Mouse (Mus musculus) left cerebral cortex, postnatal 36 days (tissue): ENCODE results near the gene Nim1k. TPM values are rescaled to one million over a fixed set of nuclear protein-coding genes. Genes with fewer than 3 reads are reported as not detected.

Source experiments
- DNase-seq, 2 experiments: peaks; one replicate each; pipeline ENCODE4 v3.0.0; 2021 to 2022; ENCODE audit warnings: low spot score in 2 of 2, mixed read lengths in 1 of 2
- intact Hi-C: fragments of 180-260 bp; cut with DNase I; formaldehyde crosslinking; loops from one replicate; pipeline ENCODE4 v1.15.1; 2025
- total RNA-seq, 2 experiments: library from RNA; stranded (reverse); gene quantifications; 2 replicates each; pipeline ENCODE4 v1.2.3; 2021

The Nim1k gene
- 10 to 100 TPM; 13.9 to 16.2 TPM for total RNA-seq

DNA sequence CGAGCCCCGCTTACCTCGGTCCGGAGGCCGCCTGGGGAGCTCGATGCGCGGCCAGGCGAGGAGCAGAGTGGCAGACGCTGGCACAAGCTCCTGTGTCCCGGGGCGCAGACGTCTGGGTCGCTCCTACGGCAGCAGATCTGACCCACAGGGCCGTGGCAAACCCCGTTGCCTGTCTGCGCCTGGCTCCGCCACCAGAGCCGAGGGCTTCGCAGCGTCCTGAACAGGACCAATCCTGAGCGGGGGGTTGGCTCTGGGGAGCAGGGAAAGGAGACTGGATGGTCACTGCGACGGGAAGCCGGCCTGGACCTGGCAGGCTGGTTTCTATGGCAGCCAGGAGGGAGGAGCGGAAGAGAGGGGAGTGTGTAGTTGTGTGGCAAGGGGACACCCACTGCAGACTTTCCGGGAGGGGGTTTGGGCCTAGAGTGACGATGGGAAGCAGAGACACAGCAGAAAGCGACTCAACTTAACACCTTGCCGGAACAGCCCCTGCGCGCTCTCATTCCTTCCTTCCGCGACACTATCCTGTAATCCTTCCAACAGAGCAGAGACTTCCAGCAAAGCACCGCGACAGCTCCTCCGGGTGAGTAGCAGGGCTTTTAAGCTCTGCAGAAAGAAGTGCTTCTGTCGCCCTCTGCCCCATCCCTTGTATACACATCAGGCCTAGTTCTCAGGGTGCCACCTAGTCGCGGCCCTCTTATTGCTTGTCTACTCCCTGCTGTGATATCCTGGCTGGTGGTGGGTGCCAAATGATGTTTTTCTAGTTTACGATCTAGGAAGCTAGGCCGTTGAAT, at the start of gene Nim1k:
Gene Nim1k, minus strand, starts transcription at position 202 of the 791 bp plus-strand sequence.
- intact Hi-C loops = loop anchor here (2.0 to 5.0 kb wide), 3 partner anchors 29 to 64 kb away; partner anchors contain the start of genes Hmgcs1 and Zfp131
- DNase-seq = peak; percentile 85 to 87

DNA sequence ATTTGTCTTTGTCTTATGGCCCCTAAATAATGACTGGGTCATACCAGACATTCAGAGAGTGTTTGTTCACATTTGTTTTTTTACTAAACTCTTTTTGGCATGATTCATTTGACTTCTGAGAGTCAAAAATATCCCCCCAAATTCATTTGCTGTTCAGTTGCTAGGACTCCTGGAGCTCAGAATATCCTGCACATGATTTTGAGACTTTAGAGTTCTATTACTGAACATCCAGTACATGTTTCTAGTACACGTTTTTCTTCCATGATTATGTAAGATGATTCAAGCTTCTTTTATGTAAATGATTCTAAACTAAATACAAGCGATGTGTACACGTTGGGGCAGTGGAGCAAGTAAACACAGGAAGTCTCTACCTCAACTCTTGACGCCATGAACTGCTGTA, 42.0 kb upstream of the Nim1k start:
- intact Hi-C loops = no loop called here
- DNase-seq = no peak

DNA sequence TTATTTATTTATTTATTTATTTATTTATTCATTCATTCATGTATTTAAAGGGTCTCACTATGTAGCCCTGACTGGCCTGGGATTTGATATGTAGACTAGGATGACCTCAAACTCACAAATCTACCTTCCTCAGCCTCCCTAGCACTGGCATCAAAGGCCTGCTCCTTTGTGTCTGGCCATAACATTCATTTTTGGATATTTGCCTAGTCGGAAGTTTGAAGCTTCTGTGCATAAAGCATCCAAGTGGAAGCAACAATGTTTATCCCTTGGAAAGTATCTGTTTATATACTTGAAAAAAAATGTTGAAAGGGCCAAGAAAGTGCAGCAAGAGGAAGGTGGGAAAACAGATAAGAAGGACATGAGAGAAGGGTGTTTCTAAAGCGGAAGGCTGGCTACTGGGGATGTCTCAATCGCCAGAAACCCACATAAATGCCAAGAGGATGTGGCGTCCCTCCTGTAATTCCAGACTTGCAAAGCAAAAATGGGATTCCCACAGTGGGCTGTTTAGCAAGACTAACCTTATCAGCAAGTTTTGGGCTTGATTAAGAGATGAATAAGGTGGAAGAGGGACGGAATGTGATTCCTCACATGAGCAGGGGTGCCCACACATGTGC, 37.2 kb upstream of the Nim1k start:
- intact Hi-C loops = loop anchor here (5.0 kb wide), 2 partner anchors 101 to 151 kb away; partner anchors contain the start of gene Hmgcs1
- DNase-seq = no peak

DNA sequence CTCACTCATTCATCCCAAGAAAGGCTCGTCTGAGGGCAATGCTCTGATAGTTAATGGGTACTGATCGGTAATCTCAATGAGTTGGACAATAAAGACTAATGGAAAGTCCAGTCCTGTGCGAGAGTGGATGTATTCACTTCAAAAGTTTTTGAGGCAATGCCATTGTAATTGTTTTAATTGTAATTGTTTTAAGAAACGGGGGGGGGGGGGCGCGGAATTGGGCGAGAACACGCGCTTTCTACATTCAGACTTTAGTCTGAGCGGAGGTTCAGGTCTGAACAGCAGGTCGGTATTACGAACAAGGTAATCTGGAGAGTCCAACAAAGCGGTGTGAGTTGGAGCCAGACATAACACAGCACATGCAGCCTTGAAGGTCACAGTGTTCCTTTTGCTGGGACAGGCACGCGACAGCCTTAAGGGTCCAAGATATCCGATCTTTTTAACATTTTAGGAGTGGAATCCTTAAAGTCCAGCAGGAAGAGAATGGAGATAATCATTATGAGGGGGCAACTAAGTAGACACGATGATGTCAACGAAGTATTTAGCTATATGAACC, 36.0 kb upstream of the Nim1k start:
- intact Hi-C loops = loop anchor here (2.0 to 5.0 kb wide), 3 partner anchors 37 to 149 kb away; partner anchors contain the start of genes Hmgcs1 and Nim1k
- no peak for DNase-seq

DNA sequence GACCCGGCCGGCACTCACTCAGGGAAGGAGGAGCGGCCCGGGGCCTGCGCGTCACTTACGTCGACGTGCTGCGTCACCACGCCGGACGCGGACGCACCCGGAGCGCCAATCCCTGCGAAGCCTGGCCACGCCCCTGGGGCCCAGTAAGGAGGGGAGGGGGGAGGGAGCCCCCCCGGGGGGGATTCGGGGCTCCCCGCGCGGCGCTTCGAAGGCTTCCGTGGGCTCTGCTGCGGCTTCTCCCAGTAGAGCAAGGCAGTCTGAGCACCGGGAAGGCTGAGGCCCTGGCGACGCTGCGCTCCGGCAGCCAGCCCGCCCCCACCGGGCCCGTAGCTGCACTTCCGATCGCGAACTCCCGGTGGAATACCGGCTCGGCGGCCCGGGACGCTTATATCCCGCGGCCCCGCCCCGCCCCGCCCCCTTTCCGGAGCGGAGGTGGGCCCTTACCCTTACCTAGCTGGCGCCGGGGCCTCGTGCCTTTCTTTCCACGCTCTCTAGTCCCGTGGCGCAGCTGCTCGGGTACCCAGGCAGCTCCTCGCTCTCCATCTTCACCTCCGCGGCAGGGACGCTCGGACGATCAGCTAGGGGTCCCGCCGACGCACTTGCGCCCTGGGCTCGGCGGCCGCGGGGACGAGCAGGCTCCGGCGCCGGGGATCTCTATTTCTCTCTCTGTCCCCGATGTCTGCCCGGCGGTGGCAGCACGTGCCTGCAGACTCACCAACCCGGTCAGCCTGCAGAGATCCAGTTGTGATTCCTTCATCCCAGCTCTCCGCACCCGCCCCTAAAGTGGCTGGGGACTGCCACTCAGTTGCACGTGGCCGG, 35.3 kb upstream of the Nim1k start, which contains the start of gene Zfp131:
Gene Zfp131, minus strand, starts transcription at position 129 of the 819 bp plus-strand sequence.
- DNase-seq = peak; percentile 91
- intact Hi-C loops = loop anchor here (2.0 to 5.0 kb wide), 3 partner anchors 36 to 149 kb away; partner anchors contain the start of genes Hmgcs1 and Nim1k

DNA sequence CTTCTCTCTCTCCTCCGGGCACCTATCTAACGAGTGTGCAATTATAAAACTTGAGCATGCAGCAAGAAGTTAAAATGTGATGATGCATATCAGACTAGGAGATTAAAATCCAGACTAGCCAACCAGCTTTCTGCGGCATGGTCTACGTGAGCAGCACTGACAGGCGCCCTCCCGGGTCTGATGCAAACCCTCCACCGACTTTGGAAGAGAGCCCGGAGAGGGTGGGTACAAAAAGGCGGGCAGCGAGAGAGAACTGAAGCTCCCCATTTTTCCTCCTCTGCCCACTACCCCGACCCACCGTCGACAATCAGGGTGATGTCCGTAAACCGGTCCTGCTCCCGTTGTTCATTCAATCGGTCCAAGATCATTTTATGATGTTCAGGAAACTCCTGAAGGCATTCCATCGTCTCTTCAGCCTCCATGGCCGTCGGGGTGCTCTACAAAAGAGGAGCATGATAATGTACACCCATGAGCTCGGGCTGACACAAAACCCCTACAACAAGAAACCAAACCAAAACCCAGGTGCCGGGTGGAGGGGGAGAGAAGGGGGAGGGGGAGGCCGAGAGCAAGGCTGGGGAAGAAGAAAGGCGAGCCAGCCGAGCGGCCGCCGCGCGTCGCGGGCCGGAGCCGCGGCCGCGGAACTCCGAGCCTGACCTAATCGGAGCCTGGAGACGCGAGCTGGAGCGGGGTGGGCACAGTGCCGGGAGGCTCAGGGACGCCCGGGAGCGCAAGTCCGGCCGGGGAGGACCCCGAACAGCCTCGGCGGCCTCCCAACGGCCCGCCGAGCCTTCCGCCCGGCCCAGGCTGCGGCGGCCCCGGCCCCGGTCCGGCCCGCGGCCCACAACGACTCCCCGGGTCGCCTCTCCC, 34.4 kb upstream of the Nim1k start:
- intact Hi-C loops = loop anchor here (2.0 to 5.0 kb wide), 3 partner anchors 35 to 148 kb away; partner anchors contain the start of genes Hmgcs1 and Nim1k

DNA sequence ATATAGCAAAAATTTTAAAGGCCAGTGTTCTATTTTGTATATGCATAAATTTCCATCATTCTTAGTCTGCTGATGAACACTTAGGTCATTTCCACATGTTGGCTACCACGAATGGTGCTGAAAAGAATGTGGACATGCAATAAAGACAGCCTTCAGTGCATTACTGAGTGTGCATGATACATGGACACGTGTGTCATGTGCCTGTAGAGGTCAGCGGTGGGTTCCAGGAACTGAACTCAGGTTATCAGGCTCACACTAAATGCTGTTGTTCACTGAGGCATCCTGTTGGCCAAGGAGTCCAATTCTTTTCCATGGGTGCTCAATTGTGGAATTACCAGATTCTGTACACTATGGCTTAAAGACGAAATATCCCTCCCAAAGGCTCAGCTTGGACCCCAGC, 27.9 kb upstream of the Nim1k start:
- intact Hi-C loops = no loop called here
- no peak for DNase-seq

More for the DNA sequence above, 34.4 kb upstream of the Nim1k start:
- DNase-seq = peak; percentile 64 to 67

DNA sequence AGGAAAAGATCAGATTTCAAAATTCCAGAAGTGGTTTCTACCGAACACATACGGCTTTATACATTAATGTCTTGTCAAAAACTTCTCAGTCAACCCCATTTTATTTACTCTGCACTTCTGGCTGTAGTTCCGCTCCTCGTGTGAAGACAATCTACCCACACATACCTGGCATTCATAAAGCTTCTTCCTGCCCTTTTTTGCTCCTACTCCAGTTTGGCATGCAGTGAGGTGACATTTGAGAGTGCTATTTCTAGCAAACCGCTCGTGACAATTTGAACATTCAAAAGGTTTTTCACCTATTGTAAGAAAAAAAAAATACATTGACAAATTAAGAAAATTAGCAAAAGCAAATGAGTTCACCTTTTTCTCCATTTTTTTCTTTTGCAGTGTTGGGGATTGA, 12.9 kb upstream of the Nim1k start:
- intact Hi-C loops = no loop called here
- no peak for DNase-seq

DNA sequence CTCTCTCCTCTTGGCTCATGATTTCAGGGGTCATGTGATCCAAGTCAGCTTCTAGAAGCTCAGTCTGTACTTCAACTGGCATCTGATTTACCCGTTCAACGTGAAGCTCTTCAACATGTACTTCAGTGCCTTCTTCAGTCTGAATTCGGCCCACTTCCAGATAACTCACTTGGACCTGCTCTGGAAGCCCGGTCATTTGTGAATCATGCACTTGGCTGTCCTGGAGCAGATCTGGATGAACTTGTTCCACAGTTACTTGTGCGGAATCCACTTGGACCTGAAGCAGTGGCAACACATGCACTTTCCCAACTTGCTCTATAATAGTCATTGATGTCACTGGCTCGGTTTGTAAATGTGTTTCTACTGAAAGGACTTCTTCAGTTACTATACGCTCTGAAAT, 10.8 kb upstream of the Nim1k start:
- intact Hi-C loops = no loop called here
- DNase-seq = no peak

DNA sequence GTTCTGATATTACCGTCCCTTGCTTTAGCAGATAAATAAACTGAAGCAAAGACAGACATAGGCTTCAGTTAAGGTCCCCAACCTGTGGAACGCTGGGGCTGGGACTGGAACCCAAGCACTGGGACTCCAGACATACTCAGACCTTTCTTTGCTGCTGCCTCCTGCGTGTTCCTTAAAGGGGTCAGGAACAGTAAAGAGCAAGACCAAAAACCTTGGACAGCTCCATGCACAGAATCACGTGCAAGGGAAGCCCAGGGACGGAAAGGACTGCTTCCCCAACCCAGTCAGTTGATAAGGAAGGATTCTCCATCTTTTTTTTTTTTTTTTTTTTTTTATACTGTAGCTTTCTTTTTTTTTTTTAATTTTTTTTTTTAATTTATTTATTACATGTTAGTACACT, 1.1 kb upstream of the Nim1k start:
- no peak for DNase-seq
- intact Hi-C loops = loop anchor here (5.0 kb wide), 1 partner anchor 65 kb away; the partner anchor contains the start of gene Hmgcs1

DNA sequence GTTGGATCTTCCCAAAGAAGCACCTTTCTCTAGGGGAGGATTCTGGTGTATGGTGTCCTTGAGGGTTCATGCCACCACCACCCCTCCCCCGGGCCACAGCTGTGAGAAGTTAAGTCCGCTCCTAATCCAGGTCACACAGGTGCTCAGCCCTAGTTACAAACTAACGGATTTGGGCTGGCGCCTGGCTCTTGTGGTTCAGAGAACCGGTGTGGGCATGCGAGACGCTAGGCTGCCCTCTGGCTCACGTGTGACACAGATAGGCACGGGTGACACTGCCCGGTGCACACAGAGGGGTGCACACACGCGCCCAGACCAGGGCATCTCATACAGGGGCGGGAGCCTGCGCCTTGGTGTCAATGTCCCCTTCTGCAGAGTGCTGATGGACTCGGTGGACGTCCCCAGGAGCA, 538 bp downstream of the Nim1k start:
- peak; percentile 42 to 48 for DNase-seq
- intact Hi-C loops = loop anchor here (2.0 to 5.0 kb wide), 3 partner anchors 28 to 63 kb away; partner anchors contain the start of genes Hmgcs1 and Zfp131

DNA sequence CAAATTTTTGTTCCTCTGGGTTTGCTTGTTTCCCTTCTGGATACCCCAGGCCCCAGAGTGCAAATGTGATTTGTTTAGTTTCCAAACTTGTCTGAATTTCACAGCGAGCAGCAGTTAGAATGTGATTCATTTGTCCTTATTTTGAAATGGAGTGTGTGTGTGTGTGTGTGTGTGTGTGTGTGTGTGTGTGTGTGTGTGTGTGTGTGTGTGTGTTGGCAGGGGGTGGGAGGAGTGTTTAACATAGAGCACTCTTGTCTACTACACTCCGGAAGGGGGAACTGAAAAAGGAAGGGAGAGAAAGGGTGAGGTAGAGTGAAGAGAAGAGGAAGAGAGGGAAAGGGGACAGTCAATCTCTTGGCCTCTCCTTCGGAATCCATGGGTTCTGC, 1.1 kb downstream of the Nim1k start:
- intact Hi-C loops = loop anchor here (2.0 to 5.0 kb wide), 3 partner anchors 28 to 62 kb away; partner anchors contain the start of genes Hmgcs1 and Zfp131
- DNase-seq = no peak

DNA sequence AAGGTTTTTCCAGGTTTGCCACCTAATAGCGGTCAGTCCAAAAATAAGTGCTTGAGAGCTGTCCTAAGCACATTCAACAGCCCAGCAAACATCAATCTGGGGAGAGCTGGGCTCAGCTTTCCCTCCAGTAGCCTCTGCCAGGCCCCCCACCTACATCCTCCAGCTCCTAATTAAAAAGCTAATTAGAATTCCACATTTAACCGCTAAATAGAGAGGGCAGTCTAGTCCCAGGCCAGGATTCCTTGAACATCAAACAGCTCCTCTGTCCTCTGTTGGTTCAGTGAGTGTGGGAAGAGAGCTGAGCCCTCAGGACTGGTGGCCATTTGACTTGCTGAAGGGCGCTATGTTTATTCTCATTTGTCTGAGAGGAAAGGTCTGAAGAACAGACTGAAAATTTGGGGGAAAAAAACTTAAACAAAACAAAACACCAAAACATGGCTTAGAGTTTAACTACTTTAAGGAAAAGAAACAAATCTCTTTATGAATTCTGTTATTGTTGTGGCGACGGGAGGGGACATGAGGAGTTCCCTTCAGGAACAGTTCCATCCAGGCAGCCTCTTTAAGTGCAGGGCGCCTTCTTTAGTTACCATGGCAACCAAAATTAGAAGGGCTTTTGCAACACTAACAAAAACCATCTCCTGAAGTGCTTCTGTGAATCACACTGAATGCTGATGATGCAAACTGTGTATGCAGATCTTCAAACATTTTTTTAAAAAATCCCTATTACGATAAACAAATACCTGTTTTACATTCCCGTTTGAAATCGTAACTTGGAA, 1.6 kb downstream of the Nim1k start:
- intact Hi-C loops = loop anchor here (2.0 kb wide), 2 partner anchors 27 to 37 kb away; partner anchors contain the start of gene Zfp131
- DNase-seq = no peak

DNA sequence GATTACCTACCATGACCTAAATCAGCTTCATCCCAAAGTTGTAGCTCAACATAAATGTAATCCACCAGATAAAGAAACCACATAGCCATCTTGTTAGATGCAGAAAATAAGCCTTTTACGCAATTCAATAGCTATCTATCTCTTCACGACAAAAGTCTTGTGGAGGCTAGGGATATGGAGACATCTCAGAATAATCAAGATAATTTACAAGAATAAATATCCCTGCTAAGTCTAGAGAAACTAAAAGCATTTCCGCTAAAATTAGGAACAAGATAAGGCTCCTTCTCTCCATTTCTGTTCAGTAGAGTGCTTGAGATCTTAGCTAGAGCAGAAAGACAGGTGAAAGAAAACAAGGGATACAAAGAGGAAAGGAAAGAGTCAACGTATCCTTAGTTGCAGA, 8.8 kb downstream of the Nim1k start:
- intact Hi-C loops = no loop called here
- no peak for DNase-seq

DNA sequence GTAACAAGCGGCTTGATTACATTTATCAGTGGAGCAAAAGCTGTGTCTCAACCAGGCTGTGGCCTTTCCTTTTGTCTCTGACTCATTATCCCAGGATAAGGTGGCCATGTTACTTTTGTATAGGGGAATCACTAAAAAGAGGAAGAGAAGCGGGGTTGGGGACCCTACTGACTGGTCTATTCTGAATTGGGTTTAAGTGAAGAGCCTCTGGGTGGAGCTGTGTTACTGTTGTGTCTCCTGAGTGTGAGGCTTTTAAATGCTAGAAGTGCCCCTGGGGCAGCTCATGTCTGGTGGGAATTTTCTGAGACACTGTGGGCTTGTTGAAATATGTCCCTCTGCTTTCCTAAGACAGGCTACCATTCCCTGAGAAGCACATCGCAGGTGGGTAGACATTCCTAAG, 12.2 kb downstream of the Nim1k start:
- peak in 1 of 2 experiments; percentile 22 for DNase-seq
- intact Hi-C loops = no loop called here

DNA sequence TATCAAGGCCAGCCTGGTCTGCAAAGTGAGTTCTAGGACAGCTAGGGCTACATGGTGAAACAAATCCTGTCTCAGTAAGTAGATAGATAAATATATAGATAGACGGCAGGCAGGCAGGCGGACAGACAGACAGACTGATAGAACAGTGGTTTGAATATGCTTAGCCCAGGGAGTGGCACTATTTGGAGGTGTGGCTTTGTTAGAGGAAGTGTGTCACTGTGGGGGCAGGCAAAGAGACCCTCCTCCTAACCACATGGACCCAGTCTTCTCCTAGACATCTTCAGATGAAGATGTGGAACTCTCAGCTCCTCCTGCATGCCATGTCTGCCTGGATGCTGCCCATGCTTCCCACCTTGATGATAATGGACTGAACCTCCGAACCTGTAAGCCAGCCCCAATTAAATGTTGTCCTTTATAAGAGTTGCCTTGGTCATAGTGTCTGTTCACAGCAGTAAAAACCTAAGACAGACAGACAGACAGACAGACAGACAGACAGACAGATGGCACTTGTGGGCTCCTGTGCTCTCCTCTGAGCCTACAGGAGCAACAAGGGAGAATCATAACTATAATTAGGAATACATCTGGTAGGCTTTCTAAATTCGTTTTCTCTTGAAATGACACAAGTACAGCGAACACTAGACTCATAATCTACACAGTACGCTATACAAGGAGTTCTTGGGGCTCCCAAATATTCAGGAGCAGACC, 12.8 kb downstream of the Nim1k start:
- intact Hi-C loops = no loop called here
- DNase-seq = peak in 1 of 2 experiments; percentile 30
